23 mouse cellular contexts compared by ENCODE assay signal in genomic region chr9:99044761-99045160, GRCm38 (mm10). TPM values are rescaled to one million over a fixed set of nuclear protein-coding genes. Genes with fewer than 3 reads are reported as not detected.
A peak's percentile ranks its signal among the peaks of the same experiment; 100 is the strongest.
DNase-seq lines count a peak whose midpoint lies in the region; ATAC-seq lines count a peak whose summit lies in the region.
"Had no signal": no experiment of that assay in that cellular context is flagged by ENCODE, and none has a peak within 500 bp of the region (broad histone marks: within the 10 kb centered on the region; RNA-seq: fewer than 3 reads in every experiment).

No protein-coding gene starts in this region.

- no peaks in the 10 kb centered on the region for H3K27me3 ChIP-seq in hindbrain, embryonic 16.5 days (replicated peaks; ENCODE audit: control insufficient read depth, insufficient read depth, low read length)
- no peaks in the 10 kb centered on the region for H3K27me3 ChIP-seq in hindbrain, embryonic 11.5 days (ENCODE audit: control insufficient read depth, insufficient read depth, low read length)
- H3K27me3 ChIP-seq: megakaryocyte, embryonic 14.5 days; neural tube, embryonic 12.5 days had no signal

- H3K27ac ChIP-seq in hindbrain, embryonic 16.5 days (ENCODE audit: low read depth, low read length) = no peak overlapping the region
- H3K27ac ChIP-seq in hindbrain, embryonic 11.5 days (ENCODE audit: low read depth, low read length) = no peak overlapping the region
- H3K27ac ChIP-seq: embryonic facial prominence, embryonic 10.5 days; neural tube, embryonic 12.5 days had no signal

- peaks cover 6% of the 10 kb centered on the region for H3K36me3 ChIP-seq in hindbrain, embryonic 16.5 days (ENCODE audit: control insufficient read depth, insufficient read depth, low read length)
- no peaks in the 10 kb centered on the region for H3K36me3 ChIP-seq in hindbrain, embryonic 11.5 days (ENCODE audit: control insufficient read depth, insufficient read depth, low read length)

- no peaks in the 10 kb centered on the region for H3K9me3 ChIP-seq in hindbrain, embryonic 16.5 days (ENCODE audit: control insufficient read depth, low read length)
- no peaks in the 10 kb centered on the region for H3K9me3 ChIP-seq in hindbrain, embryonic 11.5 days (ENCODE audit: control insufficient read depth, low read length)
- H3K9me3 ChIP-seq: embryonic facial prominence, embryonic 10.5 days; G1E; megakaryocyte, embryonic 14.5 days; neural tube, embryonic 12.5 days had no signal

- peak; percentile 61; the same call in 1 of the 2 replicates for ATAC-seq in hindbrain, embryonic 16.5 days
- ATAC-seq in hindbrain, embryonic 11.5 days (ENCODE audit: low FRiP score) = no peak
- ATAC-seq: intestine, postnatal 0 days had no signal

- no peak for DNase-seq in hindbrain, embryonic 11.5 days (ENCODE audit: low spot score)
- DNase-seq in cerebellum, adult 11 months = peak; percentile 44
- DNase-seq in cerebellum, adult 9-10 months = peak; percentile 67
- peak; percentile 53 to 82 for DNase-seq in layer of hippocampus, adult 18-20 months (ENCODE audit: low spot score in 2 of 2)
- no peak for DNase-seq in c-Kit-positive CD71-positive TER-119-positive erythroid progenitor cells, embryonic 14.5 days (ENCODE audit: low spot score)
- DNase-seq in adrenal gland, postnatal 25 days = no peak
- DNase-seq in embryo, embryonic 10.5 days (ENCODE audit: low spot score) = no peak
- DNase-seq: adrenal gland, adult 2 months; kidney, postnatal 36 days; lung, embryonic 14.5 days; thymus, adult 2 months had no signal

- no peak overlapping the region for H3K4me3 ChIP-seq in hindbrain, embryonic 16.5 days (ENCODE audit: low read length)
- H3K4me3 ChIP-seq in hindbrain, embryonic 11.5 days (ENCODE audit: low read depth, low read length) = no peak overlapping the region
- H3K4me3 ChIP-seq: embryonic facial prominence, embryonic 10.5 days; erythroblast, embryonic 14.5 days; megakaryocyte, embryonic 14.5 days; neural tube, embryonic 12.5 days had no signal

- 69% methylated on average over 8 of the region's 8 CpGs for WGBS in hindbrain, embryonic 16.5 days
- 94% methylated on average over 8 of the region's 8 CpGs for WGBS in hindbrain, embryonic 11.5 days

- H3K9ac ChIP-seq in hindbrain, embryonic 16.5 days (ENCODE audit: low read depth, low read length) = no peak overlapping the region
- no peak overlapping the region for H3K9ac ChIP-seq in hindbrain, embryonic 11.5 days (ENCODE audit: low read depth, low read length)
- H3K9ac ChIP-seq: lung, embryonic 14.5 days; neural tube, embryonic 12.5 days had no signal

- no peaks in the 10 kb centered on the region for H3K4me1 ChIP-seq in hindbrain, embryonic 16.5 days (ENCODE audit: control insufficient read depth, insufficient read depth, low read depth, low read length)
- no peaks in the 10 kb centered on the region for H3K4me1 ChIP-seq in hindbrain, embryonic 11.5 days (replicated peaks; ENCODE audit: control insufficient read depth, insufficient read depth, low read length)
- H3K4me1 ChIP-seq: embryonic facial prominence, embryonic 10.5 days; neural tube, embryonic 12.5 days had no signal

- H3K4me2 ChIP-seq in hindbrain, embryonic 16.5 days (ENCODE audit: low read length) = no peak overlapping the region
- no peak overlapping the region for H3K4me2 ChIP-seq in hindbrain, embryonic 11.5 days (replicated peaks; ENCODE audit: low read depth, low read length)
- H3K4me2 ChIP-seq: liver, embryonic 11.5 days; lung, embryonic 14.5 days; neural tube, embryonic 12.5 days had no signal

RNA-seq across cellular contexts. Expression of gene Gm1123, which starts 9.2 kb away (rescaled TPM):
- 0.10 and 0.16 TPM in 2 replicates for polyA plus RNA-seq in hindbrain, embryonic 16.5 days (2015; fragmentation: Nextera tagmentation; extraction: Ambion mirVana)
- polyA plus RNA-seq in hindbrain, embryonic 11.5 days (2014; fragmentation: Nextera tagmentation; extraction: Ambion mirVana) = not detected in 2 replicates
- not detected for total RNA-seq in layer of hippocampus, adult 18-20 months (2021)
- total RNA-seq in adrenal gland, postnatal 25 days (2021) = not detected in 2 replicates
- total RNA-seq: adrenal gland, adult 2 months; gastrocnemius, adult 18-20 months; granulocyte monocyte progenitor cell, adult 5-6 weeks; hematopoietic stem cell, adult 5-6 weeks; left cerebral cortex, postnatal 25 days had no signal
- polyA plus RNA-seq: adrenal gland, adult 2 months; embryonic facial prominence, embryonic 10.5 days; erythroblast, embryonic 14.5 days; G1E; liver, embryonic 11.5 days; lung, embryonic 14.5 days; neural tube, embryonic 12.5 days had no signal

RNA-seq across cellular contexts. Expression of gene Faim, which starts 58.6 kb away (rescaled TPM):
- 107 and 115 TPM in 2 replicates for polyA plus RNA-seq in hindbrain, embryonic 16.5 days (2015; fragmentation: Nextera tagmentation; extraction: Ambion mirVana)
- 92.0 and 96.3 TPM in 2 replicates for polyA plus RNA-seq in hindbrain, embryonic 11.5 days (2014; fragmentation: Nextera tagmentation; extraction: Ambion mirVana)
- total RNA-seq in layer of hippocampus, adult 18-20 months (2021) = 10 to 100 TPM; 56.0 to 56.9 TPM
- total RNA-seq in adrenal gland, postnatal 25 days (2021) = 25.5 and 29.5 TPM in 2 replicates

Comparison
In these comparisons a context has a peak if more than half of its experiments do, and no peak if none do; other contexts are left out.
1. DNase-seq: peak in cerebellum, adult 11 months (single experiment), cerebellum, adult 9-10 months (single experiment) and layer of hippocampus, adult 18-20 months (2 of 2); none in hindbrain, embryonic 11.5 days (single experiment), c-Kit-positive CD71-positive TER-119-positive erythroid progenitor cells, embryonic 14.5 days (single experiment), adrenal gland, postnatal 25 days (single experiment) and embryo, embryonic 10.5 days (single experiment).